Mouse (Mus musculus) Patski (cell line): ENCODE measurements at regions not wholly inside any gene's neighbourhood (a gene's known extent, or its start where the extent isn't known, plus 50 kb on each side); places are given as distances from the start of the nearest gene placed in this dataset.

Source experiments
- ATAC-seq: fragments of 100-300 bp; one replicate; pipeline ENCODE4 v1.8.0; 2021
- CTCF ChIA-PET: fragments of 350-600 bp; sonication (Branson Sonifier 250); formaldehyde crosslinking; loops from one replicate; lab custom pipeline; 2022; ENCODE audit warnings: inconsistent platforms; lab: Charles Lee
- POLR2A ChIA-PET: fragments of 350-600 bp; sonication (Branson Sonifier 250); formaldehyde crosslinking; loops from one replicate; lab custom pipeline; 2022; ENCODE audit warnings: antibody characterized with exemption, inconsistent platforms; lab: Charles Lee
- DNase-seq: peaks from one replicate; pipeline ENCODE4 v3.0.0-alpha.2; 2011; ENCODE audit warnings: low read depth, low spot score
- H3K27me3 ChIP-seq: fragments of 371-371 bp; one replicate; pipeline ENCODE4 v1.5.1; 2021
- CTCF ChIP-seq: fragments of 100-300 bp; IDR thresholded peaks from one replicate; pipeline ENCODE4 v1.5.1; 2021
- in situ Hi-C: fragments of 300-500 bp; cut with MboI; formaldehyde crosslinking; loops from 3 replicates; pipeline ENCODE4 v1.11.1; 2018; ENCODE audit warnings: low pct_unique_long_range_greater_than_20kb, mixed read lengths

DNA sequence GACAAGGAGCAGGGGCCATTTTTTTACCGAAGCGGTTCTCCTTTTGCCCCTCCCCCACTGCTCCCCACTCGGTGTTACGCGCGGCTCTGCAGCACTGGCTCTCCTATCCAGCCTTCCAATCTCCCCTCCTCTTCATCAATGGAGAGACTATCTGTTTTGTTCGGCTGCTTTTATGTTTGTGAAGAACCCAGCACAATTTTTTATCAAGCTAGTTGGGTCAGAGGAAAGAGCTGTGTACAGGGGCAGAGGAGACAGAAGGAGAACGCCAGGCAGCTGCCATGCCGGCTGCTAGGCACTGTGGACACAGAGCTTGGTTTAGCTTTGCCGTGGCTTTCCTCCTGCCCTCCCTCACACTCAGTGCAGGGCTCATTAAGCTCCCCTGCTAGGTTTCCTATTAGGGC lies 280.3 kb downstream of the Sox11 start:
- in situ Hi-C loops = no loop called here
- TF ChIP-seq CTCF = no peak
- CTCF ChIA-PET = no interaction called here
- no peak for DNase-seq
- H3K27me3 ChIP-seq = no peaks in the 10 kb centered on the region
- no peak for ATAC-seq
- POLR2A ChIA-PET = no interaction called here

DNA sequence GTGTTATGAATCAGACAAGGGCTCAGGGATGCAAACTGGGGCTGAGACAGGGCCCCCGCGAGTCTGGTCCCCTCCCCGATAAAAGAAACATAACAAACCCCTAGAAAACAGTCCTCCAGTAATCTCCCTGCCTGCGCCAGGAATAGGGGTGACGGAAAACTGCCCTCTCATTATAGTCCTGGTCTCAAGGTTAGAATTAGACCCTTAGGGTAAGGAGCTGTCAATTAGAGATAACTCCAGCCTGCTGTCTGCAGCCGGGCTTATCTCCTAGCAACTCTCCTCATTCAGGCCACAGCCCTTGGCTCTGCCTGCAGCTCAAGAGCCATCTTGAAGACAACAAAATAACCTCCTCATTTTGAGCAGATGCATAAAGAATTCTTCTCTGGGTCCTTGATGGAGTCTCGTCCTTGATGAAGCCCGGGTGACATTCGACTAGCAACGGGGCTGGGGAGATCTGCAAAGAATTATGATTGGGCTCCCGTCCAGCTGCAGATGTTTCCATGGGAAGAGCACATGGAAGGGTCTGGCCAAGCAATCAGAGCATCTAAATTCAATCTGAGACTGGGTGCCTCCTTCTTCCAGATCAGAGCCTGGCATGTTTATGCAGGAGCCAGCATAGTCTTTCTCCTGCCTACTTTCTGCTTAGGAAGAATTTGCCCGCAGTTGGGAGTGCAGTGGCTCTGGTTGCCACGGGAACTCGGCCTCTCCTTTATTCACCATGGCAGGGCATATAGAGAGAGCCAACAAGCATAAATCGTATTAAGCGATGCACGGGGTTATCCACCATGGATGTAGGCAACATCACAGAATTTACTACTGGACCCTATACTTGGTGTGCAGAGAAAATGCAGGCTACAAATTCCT lies 281.2 kb downstream of the Sox11 start:
- in situ Hi-C loops = no loop called here
- no peak for ATAC-seq
- no peak for DNase-seq
- no peaks in the 10 kb centered on the region for H3K27me3 ChIP-seq
- no peak for TF ChIP-seq CTCF
- ChIA-PET CTCF (interaction anchor here (1.2 kb wide), 1 partner anchor 12 kb away, joined by 3 read pairs; no protein-coding TSS in a partner anchor), POLR2A (no interaction called here)

DNA sequence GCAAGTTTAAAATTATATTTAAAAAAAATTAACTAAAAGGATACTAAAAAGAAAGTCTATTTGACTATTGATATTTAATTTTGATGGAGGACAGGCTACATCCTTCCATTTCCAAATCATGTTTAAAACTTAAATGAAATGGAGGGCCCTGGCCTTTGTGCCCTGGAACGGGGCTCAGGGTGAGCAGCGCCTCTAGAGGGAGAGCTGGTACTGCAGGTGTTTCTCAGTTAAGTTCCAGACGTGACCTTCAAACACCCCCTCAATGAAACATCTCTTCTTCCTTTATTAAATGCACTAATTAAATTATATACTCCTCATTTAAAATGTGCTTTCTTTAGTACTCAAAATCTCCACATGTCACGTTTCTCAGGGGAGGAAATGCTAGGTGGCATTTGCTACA lies 282.5 kb downstream of the Sox11 start:
- in situ Hi-C loops = no loop called here
- CTCF ChIA-PET = no interaction called here
- DNase-seq = no peak

DNA sequence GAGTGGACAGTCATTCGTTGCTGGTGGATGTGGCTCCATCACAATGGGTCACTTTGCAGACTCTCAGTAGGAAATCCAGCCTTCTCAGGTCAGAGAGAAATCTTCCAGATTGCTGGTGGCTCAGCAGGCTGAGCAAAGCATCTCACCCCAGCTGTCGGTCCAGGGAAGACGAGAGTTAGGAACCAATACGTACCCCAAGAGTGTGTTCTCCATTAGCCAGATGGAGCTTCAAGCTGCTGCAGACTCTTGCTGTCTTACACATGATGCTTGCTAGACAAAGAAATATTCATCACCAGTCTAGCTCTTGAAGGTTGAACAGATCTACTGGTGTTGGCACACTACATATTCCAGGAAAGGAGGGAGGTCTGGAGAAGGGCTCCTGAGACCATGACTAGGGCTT lies 288.0 kb downstream of the Sox11 start:
- in situ Hi-C loops = no loop called here
- DNase-seq = no peak
- ChIA-PET POLR2A (no interaction called here), CTCF (interaction anchor here (1.0 kb wide), 1 partner anchor 19 kb away, joined by 3 read pairs; no protein-coding TSS in a partner anchor)
- TF ChIP-seq CTCF = no peak
- no peak for ATAC-seq
- H3K27me3 ChIP-seq = no peaks in the 10 kb centered on the region

More for the DNA sequence above, 282.5 kb downstream of the Sox11 start:
- ATAC-seq = no peak
- TF ChIP-seq CTCF = peak; percentile 66
- H3K27me3 ChIP-seq = no peaks in the 10 kb centered on the region
- POLR2A ChIA-PET = no interaction called here

DNA sequence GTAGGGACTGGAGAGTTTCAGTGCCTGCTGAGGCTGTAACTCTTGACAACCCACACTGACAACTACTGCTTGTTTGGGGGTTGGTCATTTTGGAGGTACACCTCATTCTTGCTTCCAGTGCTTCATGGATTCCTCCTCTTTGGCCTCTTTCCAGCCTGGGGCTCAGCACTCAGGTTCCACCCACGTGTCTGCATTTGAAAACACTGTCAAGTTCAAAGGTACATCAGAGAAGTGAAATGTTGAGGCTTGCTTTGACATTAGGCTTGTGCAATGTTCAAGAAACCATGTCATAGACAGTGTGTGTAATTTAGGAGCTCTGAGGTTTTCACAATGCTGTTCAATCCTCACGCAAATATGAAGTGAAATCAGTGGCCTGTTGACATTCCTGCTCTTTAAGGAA lies 304.5 kb downstream of the Sox11 start:
- no peak for ATAC-seq
- H3K27me3 ChIP-seq = no peaks in the 10 kb centered on the region
- TF ChIP-seq CTCF = no peak
- in situ Hi-C loops = no loop called here
- POLR2A ChIA-PET = no interaction called here
- CTCF ChIA-PET = no interaction called here
- DNase-seq = no peak

DNA sequence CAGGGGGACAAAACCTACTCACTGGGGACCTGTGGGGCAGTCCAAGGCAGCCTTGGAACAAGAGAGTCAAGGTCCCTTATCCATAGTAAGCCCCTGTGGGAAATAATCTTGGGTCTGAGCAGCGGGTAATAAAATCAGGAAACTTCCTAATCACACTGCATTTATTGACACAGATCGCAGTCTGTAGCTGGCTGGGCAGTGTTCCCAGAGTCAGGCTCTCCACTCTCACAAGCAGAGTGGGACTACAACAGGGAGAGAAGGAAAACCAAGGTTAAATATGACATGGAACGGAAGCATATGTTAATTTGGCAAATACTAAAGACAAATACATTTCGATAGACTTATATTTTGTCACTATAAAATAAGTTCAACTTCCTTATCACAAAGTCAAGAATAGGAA lies 322.6 kb downstream of the Sox11 start:
- POLR2A ChIA-PET = no interaction called here
- DNase-seq (no peak), ATAC-seq (no peak)
- no peak for TF ChIP-seq CTCF
- in situ Hi-C loops = no loop called here
- CTCF ChIA-PET = no interaction called here
- H3K27me3 ChIP-seq = no peaks in the 10 kb centered on the region

DNA sequence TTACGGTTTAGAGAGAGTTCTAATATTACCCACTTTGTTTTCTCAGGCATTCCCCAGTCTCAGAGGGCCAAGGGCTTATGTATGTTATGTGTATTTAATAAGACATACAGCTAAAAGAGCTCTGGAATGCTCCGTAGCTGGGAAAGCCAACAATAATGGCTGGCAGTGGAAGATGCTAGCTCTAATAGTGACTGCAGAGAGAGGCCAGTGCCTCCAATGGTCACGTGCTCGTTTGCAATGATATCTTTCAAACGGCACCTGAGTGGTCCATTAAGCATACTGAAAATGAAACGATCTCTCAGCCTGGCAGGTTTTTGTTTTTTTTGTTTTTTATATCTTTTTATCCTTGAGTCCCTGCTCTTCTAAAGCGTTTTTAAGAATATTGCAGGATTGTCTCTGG lies 324.0 kb downstream of the Sox11 start:
- DNase-seq (no peak), ATAC-seq (no peak)
- in situ Hi-C loops = no loop called here
- CTCF ChIA-PET = interaction anchor here (0.9 kb wide), 1 partner anchor 82 kb away, joined by 3 read pairs; no protein-coding TSS in a partner anchor
- POLR2A ChIA-PET = no interaction called here
- no peaks in the 10 kb centered on the region for H3K27me3 ChIP-seq
- TF ChIP-seq CTCF = no peak

DNA sequence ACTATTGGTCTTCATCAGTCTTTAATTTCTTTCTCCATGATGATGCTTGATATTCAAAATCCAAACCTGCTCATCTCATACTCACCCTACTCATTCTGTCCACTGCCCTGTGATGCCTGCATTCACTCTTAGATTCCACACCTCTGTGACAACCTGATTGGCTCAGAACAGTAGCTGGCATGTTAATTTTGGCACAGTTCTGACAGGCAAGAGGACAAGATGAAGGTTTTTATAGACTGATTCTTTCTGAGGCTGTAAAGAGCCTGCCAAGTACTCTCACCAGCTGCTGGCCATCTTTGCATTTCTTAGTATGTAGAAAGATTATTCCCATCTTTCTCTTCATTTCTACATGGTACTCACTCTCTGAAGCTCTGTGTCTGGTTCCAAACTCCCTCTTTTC lies 343.1 kb downstream of the Sox11 start:
- no peak for TF ChIP-seq CTCF
- in situ Hi-C loops = no loop called here
- no peaks in the 10 kb centered on the region for H3K27me3 ChIP-seq
- ChIA-PET CTCF (no interaction called here), POLR2A (no interaction called here)
- ATAC-seq = no peak
- no peak for DNase-seq

DNA sequence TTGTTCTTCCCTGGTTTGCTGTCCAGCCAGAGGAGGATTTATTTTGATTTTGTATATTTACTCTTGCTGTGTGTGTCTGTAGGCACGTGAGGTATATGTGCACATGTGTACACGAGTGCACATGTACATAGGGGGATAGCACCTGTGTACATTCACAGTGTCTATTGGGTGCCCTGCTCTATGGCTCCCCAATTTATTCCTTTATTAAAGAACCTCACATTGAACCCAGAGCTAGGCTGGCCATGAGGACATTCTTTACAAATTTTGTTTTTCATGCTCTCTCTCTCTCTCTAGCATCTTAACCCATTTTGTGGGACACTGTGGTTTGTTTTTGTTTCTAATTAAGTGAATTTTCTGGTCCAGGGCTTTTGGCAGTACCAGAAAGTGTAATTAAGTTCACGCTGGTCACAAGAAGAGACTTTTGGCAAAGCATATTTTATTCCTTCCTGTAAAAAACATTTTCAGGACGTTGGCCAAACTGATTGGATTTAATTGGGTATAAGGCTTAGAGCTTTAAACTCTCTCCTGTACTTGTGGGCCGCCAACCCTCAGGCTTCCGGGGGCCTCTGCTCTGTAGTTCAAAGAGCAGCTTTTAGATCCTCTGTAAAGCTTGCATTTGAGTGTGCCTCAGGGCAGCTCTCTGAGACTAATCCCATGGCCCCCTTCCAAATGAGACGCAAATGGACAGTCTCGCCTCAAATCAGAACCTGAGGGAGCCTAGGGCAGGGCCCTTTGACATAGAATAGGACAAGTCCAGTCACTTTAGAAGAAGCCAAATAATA lies 365.9 kb downstream of the Sox11 start:
- in situ Hi-C loops = no loop called here
- DNase-seq (peak; percentile 53), ATAC-seq (peak; percentile 54)
- CTCF ChIA-PET = interaction anchor here (1.2 kb wide), 1 partner anchor 94 kb away, joined by 3 read pairs; no protein-coding TSS in a partner anchor
- POLR2A ChIA-PET = no interaction called here
- no peak for TF ChIP-seq CTCF
- H3K27me3 ChIP-seq = no peaks in the 10 kb centered on the region

DNA sequence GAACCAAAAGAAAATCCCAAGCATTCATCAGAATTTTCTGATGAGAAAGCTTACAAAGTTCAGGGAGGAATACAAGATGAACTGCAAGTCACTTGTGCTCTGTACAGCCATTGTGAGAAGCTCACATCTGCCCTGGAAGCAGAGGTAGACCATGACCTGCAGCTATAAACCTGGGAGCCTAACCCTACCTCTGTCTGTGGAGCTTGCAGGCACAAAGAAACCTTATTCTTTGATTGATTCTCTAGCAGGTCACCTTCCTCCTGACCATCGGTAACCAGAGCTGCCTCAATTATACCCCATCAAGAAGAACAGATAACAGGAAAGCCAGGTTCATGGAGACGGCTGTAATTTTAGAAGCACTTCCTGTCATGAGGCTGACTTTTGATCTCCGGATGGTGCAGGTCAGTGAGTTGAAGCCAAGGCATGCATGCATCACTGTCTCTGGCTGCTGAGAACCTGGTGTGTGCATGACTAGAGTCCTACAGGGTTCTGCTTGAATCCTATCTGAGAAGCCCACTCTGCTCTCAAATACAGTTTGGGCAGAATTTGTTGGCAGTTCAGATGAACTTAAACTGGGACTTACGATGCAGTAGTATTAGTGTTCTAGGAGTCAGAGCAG lies 369.8 kb downstream of the Sox11 start:
- no peak for DNase-seq
- POLR2A ChIA-PET = no interaction called here

More for the DNA sequence above, 369.8 kb downstream of the Sox11 start:
- H3K27me3 ChIP-seq = no peaks in the 10 kb centered on the region
- in situ Hi-C loops = no loop called here
- CTCF ChIA-PET = no interaction called here
- ATAC-seq = no peak
- TF ChIP-seq CTCF = no peak
